Mouse (Mus musculus) limb, embryonic 15.5 days (tissue): ENCODE measurements around the gene Fam169b. TPM values are rescaled to one million over a fixed set of nuclear protein-coding genes. Genes with fewer than 3 reads are reported as not detected.
"Not testable (repeated sequence)": the region's sequence is repeated elsewhere in the genome, so short reads cannot be mapped to it uniquely, and the experiment has no call there.

ENCODE experiments used
- ATAC-seq: fragments of 200-750 bp; cut with Nextera tagmentation; 2 replicates; pipeline ENCODE4 v1.8.0; 2017; ENCODE audit warnings: low read depth, moderate TSS enrichment; ENCODE audit not compliant: insufficient number of reproducible peaks, low FRiP score, low TSS enrichment
- H3K27ac ChIP-seq: fragments of 300-500 bp; sonication (generic); 2 replicates; pipeline ENCODE4 v1.5.1; 2015; ENCODE audit warnings: moderate library complexity, mild to moderate bottlenecking, inconsistent platforms
- H3K27me3 ChIP-seq: fragments of 300-500 bp; sonication (generic); 2 replicates; pipeline ENCODE4 v1.6.1; 2015; ENCODE audit warnings: inconsistent platforms
- H3K36me3 ChIP-seq: fragments of 300-500 bp; sonication (generic); 2 replicates; pipeline ENCODE4 v1.6.1; 2015; ENCODE audit warnings: inconsistent platforms
- H3K4me1 ChIP-seq: fragments of 300-500 bp; sonication (generic); 2 replicates; pipeline ENCODE4 v1.6.1; 2015; ENCODE audit warnings: inconsistent platforms
- H3K4me2 ChIP-seq: fragments of 300-500 bp; sonication (generic); 2 replicates; pipeline ENCODE4 v1.6.1; 2015; ENCODE audit warnings: mild to moderate bottlenecking, inconsistent platforms
- H3K4me3 ChIP-seq: fragments of 300-500 bp; sonication (generic); 2 replicates; pipeline ENCODE4 v1.5.1; 2015; ENCODE audit warnings: mild to moderate bottlenecking, inconsistent platforms
- H3K9ac ChIP-seq: fragments of 300-500 bp; sonication (generic); 2 replicates; pipeline ENCODE4 v1.6.1; 2015; ENCODE audit warnings: inconsistent platforms
- H3K9me3 ChIP-seq: fragments of 300-500 bp; sonication (generic); 2 replicates; pipeline ENCODE4 v1.6.1; 2016; ENCODE audit warnings: inconsistent platforms
- WGBS: fragments of 180-500 bp; shearing (Covaris S2); methylation state at CpG from one replicate; pipeline ENCODE4 v1.1.7; 2015; 5-methylcytosine and 5-hydroxymethylcytosine counted together
- polyA plus RNA-seq: library from polyadenylated mRNA; unstranded; fragments of >200 nt; fragmentation: Nextera tagmentation; extraction: Ambion mirVana; gene quantifications from 2 replicates; pipeline ENCODE4 v1.2.1, GENCODE M21; 2015

The Fam169b gene
- polyA plus RNA-seq, 1 experiment from 2014 or later, result 0.96 TPM

DNA sequence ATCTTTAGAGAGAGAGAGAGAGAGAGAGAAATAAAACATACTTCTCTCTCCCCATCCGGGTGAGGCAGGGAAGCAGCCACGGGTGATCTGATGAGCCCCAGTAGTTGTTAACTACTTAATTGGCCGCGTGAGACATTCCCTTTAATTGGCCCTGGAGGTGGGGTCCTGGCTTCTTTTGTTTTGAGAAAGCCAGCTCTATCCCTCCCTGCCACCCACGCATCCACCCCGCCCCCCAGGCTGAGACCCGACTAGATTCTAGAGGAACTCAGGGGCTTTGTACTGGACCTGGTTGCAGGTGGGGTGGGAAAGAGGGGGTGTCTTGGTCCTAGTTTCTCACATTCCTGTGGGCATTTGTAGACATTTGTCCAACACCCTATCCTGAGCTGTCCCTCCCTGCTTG, 8.2 kb upstream of the Fam169b start:
- H3K9me3 ChIP-seq, result no peaks in the 10 kb centered on the region
- peaks cover 36% of the 10 kb centered on the region for H3K4me1 ChIP-seq
- H3K27me3 ChIP-seq, result peaks cover 8% of the 10 kb centered on the region; the same call in 1 of the 2 replicates
- WGBS, result 31% methylated on average over 7 of the region's 7 CpGs
- H3K4me2 ChIP-seq, result no peak overlapping the region
- no peak overlapping the region for H3K27ac ChIP-seq
- H3K36me3 ChIP-seq, result no peaks in the 10 kb centered on the region
- no peak overlapping the region for H3K9ac ChIP-seq
- no peak overlapping the region for H3K4me3 ChIP-seq
- no peak for ATAC-seq

DNA sequence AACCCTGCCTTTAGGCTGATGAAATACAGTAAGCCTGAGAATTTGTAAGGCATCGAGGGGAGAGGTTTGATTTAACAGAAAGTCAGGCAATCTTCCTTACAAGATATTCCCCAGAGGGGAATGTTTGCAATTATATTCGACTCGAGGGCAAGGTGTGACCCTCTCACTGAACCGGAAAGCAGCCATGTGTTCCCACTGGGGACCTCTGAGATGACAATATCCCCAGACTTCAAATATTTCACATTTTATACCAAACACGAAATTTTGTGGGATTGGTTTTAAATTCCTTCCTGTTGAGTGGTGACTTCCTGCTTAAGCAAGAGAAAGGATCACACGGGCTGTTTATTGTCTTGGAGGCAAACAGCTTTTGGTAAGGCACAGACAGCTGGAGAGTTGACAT, 6.9 kb upstream of the Fam169b start:
- Histone ChIP-seq H3K4me1 (peaks cover 36% of the 10 kb centered on the region), H3K9me3 (no peaks in the 10 kb centered on the region), H3K36me3 (no peaks in the 10 kb centered on the region), H3K27ac (peak overlapping the region; percentile 51), H3K4me2 (no peak overlapping the region), H3K27me3 (peaks cover 8% of the 10 kb centered on the region; the same call in 1 of the 2 replicates), H3K4me3 (no peak overlapping the region), H3K9ac (no peak overlapping the region)
- no peak for ATAC-seq
- WGBS, result 5% methylated on average over 6 of the region's 6 CpGs

DNA sequence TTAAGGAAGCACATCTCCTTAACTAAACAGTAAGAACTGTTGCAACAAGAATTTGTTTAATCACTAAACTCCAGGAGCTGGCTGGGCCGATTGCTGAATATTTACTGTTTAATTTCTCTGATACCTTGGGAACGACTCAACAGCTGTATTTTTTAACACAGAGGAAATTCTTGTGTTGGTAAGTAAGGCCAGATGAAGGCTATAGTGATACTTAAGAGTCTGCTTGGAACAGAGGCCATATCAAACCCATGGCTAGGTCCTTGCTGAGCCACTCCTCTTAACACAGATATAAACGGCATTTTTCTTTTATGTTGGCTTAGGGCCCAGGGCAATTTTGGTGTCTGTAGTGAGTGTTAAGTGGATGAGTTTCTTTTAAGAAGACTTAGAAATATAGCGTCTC, 3.1 kb upstream of the Fam169b start:
- H3K9ac ChIP-seq, result no peak overlapping the region
- no peak for ATAC-seq
- H3K27me3 ChIP-seq, result 0 out of 2 replicates have a peak, but pooled peaks cover 2% of the 10 kb centered on the region
- no peak overlapping the region for H3K27ac ChIP-seq
- no peaks in the 10 kb centered on the region for H3K9me3 ChIP-seq
- WGBS, result 17% methylated on average over 4 of the region's 4 CpGs
- H3K4me1 ChIP-seq, result peaks cover 16% of the 10 kb centered on the region
- no peaks in the 10 kb centered on the region for H3K36me3 ChIP-seq
- no peak overlapping the region for H3K4me3 ChIP-seq
- no peak overlapping the region for H3K4me2 ChIP-seq

DNA sequence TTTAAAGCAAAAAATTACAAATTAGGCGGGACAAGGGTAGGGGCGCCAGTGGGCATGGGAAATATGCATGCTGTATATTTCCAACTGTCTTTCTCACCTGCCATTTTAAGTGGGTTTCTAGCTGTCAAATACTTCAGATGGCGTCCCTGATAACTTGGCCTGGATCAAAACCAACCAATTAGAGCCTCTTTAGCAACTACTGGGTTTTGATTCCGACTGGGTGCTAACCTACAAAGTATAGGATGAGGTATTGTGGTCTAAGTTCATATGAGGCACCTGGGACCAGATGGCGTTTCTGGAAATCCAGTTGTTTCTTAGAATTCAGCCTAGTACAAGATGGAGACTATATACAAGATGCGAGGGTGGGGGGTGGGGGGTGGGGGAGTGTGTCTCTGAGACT, 1.8 kb upstream of the Fam169b start:
- H3K27me3 ChIP-seq, result no peaks in the 10 kb centered on the region
- no peak overlapping the region for H3K4me3 ChIP-seq
- no peaks in the 10 kb centered on the region for H3K9me3 ChIP-seq
- H3K4me1 ChIP-seq, result peaks cover 16% of the 10 kb centered on the region
- H3K4me2 ChIP-seq, result no peak overlapping the region
- 84% methylated on average over 6 of the region's 6 CpGs for WGBS
- no peak overlapping the region for H3K27ac ChIP-seq
- no peaks in the 10 kb centered on the region for H3K36me3 ChIP-seq
- no peak overlapping the region for H3K9ac ChIP-seq
- ATAC-seq, result no peak

DNA sequence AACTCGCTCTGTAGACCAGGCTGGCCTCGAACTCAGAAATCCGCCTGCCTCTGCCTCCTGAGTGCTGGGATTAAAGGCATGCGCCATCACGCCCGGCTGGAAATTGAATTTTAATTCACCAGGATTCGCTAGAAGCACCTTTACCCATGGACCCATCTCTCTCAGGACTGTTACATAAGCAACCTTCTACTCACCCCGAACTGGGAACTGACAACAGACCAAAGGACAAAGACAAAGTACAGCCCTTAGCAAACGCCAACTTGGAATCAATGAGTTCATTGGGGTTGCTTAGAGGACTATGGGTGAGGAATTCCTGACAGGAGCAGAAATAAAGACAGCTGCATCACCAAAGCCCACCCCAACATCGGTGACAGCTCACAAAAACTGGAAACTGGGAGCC, 1.0 kb upstream of the Fam169b start:
- Histone ChIP-seq H3K9ac (no peak overlapping the region), H3K4me1 (peaks cover 21% of the 10 kb centered on the region), H3K9me3 (no peaks in the 10 kb centered on the region), H3K27me3 (no peaks in the 10 kb centered on the region), H3K4me3 (no peak overlapping the region), H3K4me2 (no peak overlapping the region), H3K36me3 (no peaks in the 10 kb centered on the region), H3K27ac (no peak overlapping the region)
- 91% methylated on average over 10 of the region's 10 CpGs for WGBS
- ATAC-seq, result no peak

DNA sequence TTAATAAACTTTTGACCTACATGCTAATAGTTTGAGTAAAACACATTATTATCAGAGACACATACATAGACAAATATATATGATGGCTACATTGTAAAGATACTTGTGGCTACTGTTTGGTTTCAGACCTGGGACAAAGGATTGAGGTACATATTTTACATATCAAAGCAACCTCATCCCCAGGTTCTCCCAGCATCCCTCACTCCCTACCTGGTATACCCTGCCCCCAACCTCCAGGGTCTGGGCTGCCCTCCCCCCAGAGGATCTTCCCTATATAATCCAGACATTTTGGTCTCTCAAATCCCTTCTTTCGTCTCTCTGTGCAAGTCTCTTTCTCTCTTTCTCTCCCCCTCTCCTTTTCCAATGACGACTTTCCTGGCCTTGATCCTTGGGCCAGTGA, 579 bp downstream of the Fam169b start:
- no peak overlapping the region for H3K9ac ChIP-seq
- H3K27ac ChIP-seq, result no peak overlapping the region
- H3K9me3 ChIP-seq, result no peaks in the 10 kb centered on the region
- H3K36me3 ChIP-seq, result no peaks in the 10 kb centered on the region
- WGBS, result 58% methylated on average over 2 of the region's 2 CpGs
- H3K4me1 ChIP-seq, result peaks cover 34% of the 10 kb centered on the region
- no peak overlapping the region for H3K4me2 ChIP-seq
- no peaks in the 10 kb centered on the region for H3K27me3 ChIP-seq
- no peak for ATAC-seq
- no peak overlapping the region for H3K4me3 ChIP-seq

DNA sequence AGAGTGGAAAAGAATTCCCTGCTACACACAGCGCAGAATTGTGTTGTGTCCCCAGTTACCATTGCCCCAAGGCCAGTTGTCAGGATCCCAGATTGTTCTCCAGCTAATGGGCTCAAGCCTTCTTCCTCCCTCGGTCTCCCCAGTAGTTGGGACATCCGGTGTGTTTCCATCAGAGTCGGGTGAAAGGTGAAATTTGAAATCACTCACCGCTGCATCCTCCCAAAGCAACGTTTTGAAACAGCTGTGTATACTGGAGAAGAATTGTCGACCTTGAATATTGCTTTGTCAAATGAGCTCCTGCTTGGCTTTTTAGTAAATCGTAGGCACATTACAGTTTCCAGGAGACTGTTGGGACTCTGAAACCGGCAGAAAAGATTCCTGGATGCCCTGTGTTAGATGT, 1.3 kb downstream of the Fam169b start:
- 60% methylated on average over 9 of the region's 9 CpGs for WGBS
- H3K4me1 ChIP-seq, result peaks cover 38% of the 10 kb centered on the region

DNA sequence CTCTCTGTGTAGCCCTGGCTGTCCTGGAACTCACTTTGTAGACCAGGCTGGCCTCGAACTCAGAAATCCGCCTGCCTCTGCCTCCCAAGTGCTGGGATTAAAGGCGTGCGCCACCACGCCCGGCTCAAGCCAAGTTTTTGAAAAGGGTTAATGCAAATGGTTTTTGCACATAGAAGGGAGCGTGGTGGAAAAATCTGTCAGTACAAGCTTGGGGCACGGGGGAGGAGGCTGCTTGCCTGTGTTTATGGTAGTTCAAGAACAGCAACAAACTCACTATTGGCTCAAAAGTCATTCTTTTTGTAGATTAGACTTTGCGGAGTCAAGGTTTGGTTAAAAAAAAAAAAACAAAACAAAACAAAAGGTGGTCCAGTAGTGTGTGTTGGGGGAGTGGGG, 1.8 kb downstream of the Fam169b start:
- not testable (repeated sequence) for H3K27ac ChIP-seq, H3K9me3 ChIP-seq, H3K27me3 ChIP-seq, H3K36me3 ChIP-seq, ATAC-seq, H3K9ac ChIP-seq
- peaks cover 39% of the 10 kb centered on the region for H3K4me1 ChIP-seq
- peak overlapping the region; percentile 61 for H3K4me2 ChIP-seq
- H3K4me3 ChIP-seq, result peak overlapping the region; percentile 30
- 54% methylated on average over 9 of the region's 9 CpGs for WGBS

More for the DNA sequence above, 1.3 kb downstream of the Fam169b start:
- H3K27ac ChIP-seq, result no peak overlapping the region
- H3K4me3 ChIP-seq, result no peak overlapping the region
- no peak overlapping the region for H3K9ac ChIP-seq
- H3K27me3 ChIP-seq, result no peaks in the 10 kb centered on the region
- H3K36me3 ChIP-seq, result no peaks in the 10 kb centered on the region
- no peak for ATAC-seq
- no peaks in the 10 kb centered on the region for H3K9me3 ChIP-seq
- H3K4me2 ChIP-seq, result no peak overlapping the region

DNA sequence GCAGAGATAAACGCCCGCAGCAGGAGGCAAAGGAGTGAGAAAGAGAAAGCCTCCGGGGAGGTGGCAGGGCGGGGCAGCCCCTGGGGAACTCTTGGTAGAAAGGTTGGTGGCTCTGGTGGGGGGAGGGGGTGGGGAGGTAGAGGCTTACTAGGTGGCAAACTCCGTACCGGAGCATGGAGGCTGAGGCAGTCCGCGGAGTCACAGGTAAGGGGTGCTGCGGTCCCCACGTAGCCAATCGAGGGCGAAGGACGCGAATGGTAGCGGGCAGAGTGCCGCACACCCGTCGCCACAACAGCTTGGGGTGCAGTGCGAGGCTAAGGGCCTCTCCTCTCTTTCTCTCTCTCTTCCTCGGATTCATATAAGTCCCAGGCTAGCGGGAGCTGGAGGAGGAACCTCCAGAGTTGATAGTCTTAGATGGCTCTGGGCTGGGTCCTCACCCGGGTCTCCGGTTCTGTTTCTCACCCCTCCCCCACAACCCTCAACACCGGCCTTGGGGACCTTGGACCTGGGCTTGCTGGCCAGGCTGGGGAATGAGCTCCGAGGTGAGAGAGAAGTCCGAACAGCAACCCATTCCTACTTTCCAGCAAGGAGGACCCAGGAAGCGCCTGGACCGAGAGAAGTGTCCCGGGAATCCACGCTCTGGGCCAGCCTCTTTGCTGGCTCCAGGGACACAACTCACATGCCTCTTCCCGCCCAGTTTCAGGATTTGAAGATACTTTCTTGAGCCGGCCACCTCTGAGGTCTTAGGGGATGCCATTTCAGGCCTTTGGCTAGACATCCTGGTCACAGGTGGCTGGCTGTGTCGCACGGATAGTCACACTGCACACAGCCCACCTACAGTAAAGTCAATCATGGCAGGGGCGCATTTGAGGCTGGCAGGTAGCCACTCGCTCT, 2.4 kb downstream of the Fam169b start:
- H3K4me3 ChIP-seq, result peak overlapping the region; percentile 30
- no peaks in the 10 kb centered on the region for H3K27me3 ChIP-seq
- peak overlapping the region; percentile 61 for H3K4me2 ChIP-seq
- no peak overlapping the region for H3K9ac ChIP-seq
- H3K4me1 ChIP-seq, result peaks cover 39% of the 10 kb centered on the region
- ATAC-seq, result no peak
- no peaks in the 10 kb centered on the region for H3K9me3 ChIP-seq
- peak overlapping the region; percentile 68 for H3K27ac ChIP-seq
- H3K36me3 ChIP-seq, result no peaks in the 10 kb centered on the region
- 4% methylated on average over 36 of the region's 36 CpGs for WGBS

DNA sequence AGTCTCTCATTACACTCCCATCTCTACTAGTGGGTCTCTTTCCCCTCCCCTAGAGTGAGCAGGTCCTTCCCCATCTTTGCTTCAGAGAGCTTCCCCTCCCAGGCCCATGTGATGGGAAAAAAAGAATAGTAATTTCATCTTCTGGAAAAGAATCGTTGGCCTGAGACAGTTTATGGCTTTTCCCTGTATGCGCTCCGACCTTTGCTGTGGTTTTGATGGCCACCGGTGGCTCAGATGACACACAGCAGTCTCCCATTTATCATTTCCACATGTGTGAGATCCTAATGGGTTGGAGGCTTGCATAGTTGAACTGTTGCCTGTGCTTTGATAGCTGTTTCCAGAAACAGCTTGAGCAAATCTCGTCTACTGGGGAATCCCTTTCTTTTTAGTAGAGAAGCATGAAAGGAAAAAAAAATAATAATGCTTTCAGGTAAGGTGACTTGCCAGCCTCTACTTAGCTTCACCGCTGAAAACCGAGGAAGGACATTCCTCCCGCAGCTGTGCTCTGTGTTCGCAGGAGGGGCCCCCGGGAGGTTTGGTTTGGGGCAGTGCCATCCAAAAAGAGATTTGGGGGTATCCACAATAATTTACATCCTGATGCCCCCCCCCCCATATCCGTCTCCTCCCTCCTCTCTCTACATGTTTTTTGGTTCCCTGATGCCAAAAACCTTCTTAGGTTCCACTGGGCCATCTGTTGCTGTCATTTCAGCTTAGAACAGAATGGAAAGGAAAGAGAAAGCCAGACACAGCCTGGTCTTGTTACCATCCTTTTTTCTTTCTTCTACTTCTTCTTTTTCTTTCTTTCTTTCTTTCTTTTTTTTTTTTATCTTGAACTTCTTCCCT, 3.6 kb downstream of the Fam169b start:
- ATAC-seq, result peak; percentile 73
- no peaks in the 10 kb centered on the region for H3K36me3 ChIP-seq
- no peak overlapping the region for H3K4me3 ChIP-seq
- peak overlapping the region; percentile 78 for H3K27ac ChIP-seq
- H3K9ac ChIP-seq, result no peak overlapping the region
- H3K27me3 ChIP-seq, result no peaks in the 10 kb centered on the region
- WGBS, result 13% methylated on average over 11 of the region's 11 CpGs
- peak overlapping the region; percentile 14; the same call in 1 of the 2 replicates for H3K4me2 ChIP-seq
- H3K9me3 ChIP-seq, result no peaks in the 10 kb centered on the region
- peaks cover 39% of the 10 kb centered on the region for H3K4me1 ChIP-seq

DNA sequence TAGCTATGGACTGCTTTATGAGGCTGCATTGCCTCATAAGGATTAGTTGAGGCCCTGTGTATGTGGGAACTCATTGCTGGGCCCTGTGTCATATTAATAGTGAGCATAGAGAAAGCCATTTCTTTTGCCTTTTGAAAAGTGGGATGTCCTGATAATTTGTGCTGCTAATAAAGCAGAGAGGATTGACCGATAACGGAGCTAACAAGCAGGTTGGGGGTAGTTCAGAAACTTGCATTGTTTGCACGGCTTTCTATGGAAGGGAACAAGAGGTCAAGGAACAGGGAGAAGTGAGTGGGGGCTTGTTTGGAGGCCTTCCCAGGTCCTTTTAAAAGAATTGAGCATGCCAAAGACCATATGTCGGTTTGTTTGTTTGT, 4.2 kb downstream of the Fam169b start:
- Histone ChIP-seq H3K4me2 (no peak overlapping the region), H3K4me3 (no peak overlapping the region), H3K27me3 (no peaks in the 10 kb centered on the region), H3K36me3 (no peaks in the 10 kb centered on the region), H3K4me1 (peaks cover 39% of the 10 kb centered on the region), H3K9ac (no peak overlapping the region), H3K9me3 (no peaks in the 10 kb centered on the region), H3K27ac (peak overlapping the region; percentile 78)
- no peak for ATAC-seq
- WGBS, result 50% methylated on average over 4 of the region's 4 CpGs

DNA sequence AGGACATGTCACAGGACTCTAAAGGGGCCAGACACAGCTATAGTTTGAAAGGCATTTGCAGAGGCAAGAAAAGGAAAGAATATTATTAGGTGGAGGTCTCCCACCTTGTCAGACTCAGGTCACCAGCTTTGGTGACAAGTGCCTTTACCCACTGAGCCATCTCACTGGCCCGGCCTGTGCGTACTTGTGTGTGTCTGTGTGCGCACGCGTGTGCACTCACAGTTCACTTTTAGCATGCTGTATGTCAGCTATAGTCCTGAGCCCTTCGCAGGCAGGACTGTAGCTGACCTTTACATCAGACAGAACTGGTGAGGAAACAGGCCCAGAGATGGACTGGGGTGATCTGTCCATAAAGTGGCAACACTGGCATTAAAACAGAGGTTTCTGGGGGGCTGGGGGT, 4.7 kb downstream of the Fam169b start:
- Histone ChIP-seq H3K9ac (no peak overlapping the region), H3K36me3 (no peaks in the 10 kb centered on the region), H3K4me1 (peaks cover 39% of the 10 kb centered on the region), H3K9me3 (no peaks in the 10 kb centered on the region), H3K4me2 (no peak overlapping the region), H3K4me3 (no peak overlapping the region), H3K27me3 (no peaks in the 10 kb centered on the region), H3K27ac (peak overlapping the region; percentile 78)
- no peak for ATAC-seq
- WGBS, result 94% methylated on average over 6 of the region's 6 CpGs
